Mouse (Mus musculus): Measurements from ENCODE around the gene Tmem44. TPM values are rescaled to one million over a fixed set of nuclear protein-coding genes. Genes with fewer than 3 reads are reported as not detected.
A peak's percentile ranks its signal among the peaks of the same experiment; 100 is the strongest.

The Tmem44 gene
- total and polyA plus RNA-seq, 2 experiments from 2014 or later = 66.6 to 107 TPM

- 76% methylated on average over 4 of the region's 4 CpGs for WGBS
- no peaks in the 10 kb centered on the region for H3K27me3 ChIP-seq (ENCODE audit: insufficient read depth, low read length)
- ATAC-seq = no peak
Observed at GRCm38 (mm10) chr16:30486498-30486897, 64.1 kb downstream of the Tmem44 start.

GRCm38 (mm10) chr16:30477791-30478190, 72.9 kb downstream of the Tmem44 start:
- TF ChIP-seq CTCF (IDR thresholded peaks at IDR 0.05; ENCODE audit: low read depth) = no peak
- no peak overlapping the region for H3K4me3 ChIP-seq (ENCODE audit: low read depth, low read length)
- H3K27me3 ChIP-seq (ENCODE audit: insufficient read depth, low read length) = no peaks in the 10 kb centered on the region
- no peak for ATAC-seq
- no peaks in the 10 kb centered on the region for H3K36me3 ChIP-seq (ENCODE audit: insufficient read depth)
- no peak overlapping the region for H3K4me2 ChIP-seq (ENCODE audit: low read depth)
- no peak overlapping the region for H3K9ac ChIP-seq
- H3K9me3 ChIP-seq (ENCODE audit: low read length) = no peaks in the 10 kb centered on the region
- 85% methylated on average over 5 of the region's 5 CpGs for WGBS
- H3K4me1 ChIP-seq (ENCODE audit: insufficient read depth) = 0 out of 2 replicates have a peak, but pooled peaks cover 3% of the 10 kb centered on the region
- H3K27ac ChIP-seq (ENCODE audit: low read depth, low read length) = no peak overlapping the region
- DNase-seq = no peak

More at GRCm38 (mm10) chr16:30486498-30486897, 64.1 kb downstream of the Tmem44 start:
- no peak for TF ChIP-seq CTCF (IDR thresholded peaks at IDR 0.05; ENCODE audit: low read depth)
- H3K9me3 ChIP-seq (ENCODE audit: low read length) = no peaks in the 10 kb centered on the region
- H3K4me2 ChIP-seq (ENCODE audit: low read depth) = no peak overlapping the region
- H3K36me3 ChIP-seq (ENCODE audit: insufficient read depth) = no peaks in the 10 kb centered on the region
- H3K4me1 ChIP-seq (ENCODE audit: insufficient read depth) = no peaks in the 10 kb centered on the region
- H3K4me3 ChIP-seq (ENCODE audit: low read depth, low read length) = no peak overlapping the region
- DNase-seq = no peak
- H3K9ac ChIP-seq = no peak overlapping the region
- no peak overlapping the region for H3K27ac ChIP-seq (ENCODE audit: low read depth, low read length)

DNA sequence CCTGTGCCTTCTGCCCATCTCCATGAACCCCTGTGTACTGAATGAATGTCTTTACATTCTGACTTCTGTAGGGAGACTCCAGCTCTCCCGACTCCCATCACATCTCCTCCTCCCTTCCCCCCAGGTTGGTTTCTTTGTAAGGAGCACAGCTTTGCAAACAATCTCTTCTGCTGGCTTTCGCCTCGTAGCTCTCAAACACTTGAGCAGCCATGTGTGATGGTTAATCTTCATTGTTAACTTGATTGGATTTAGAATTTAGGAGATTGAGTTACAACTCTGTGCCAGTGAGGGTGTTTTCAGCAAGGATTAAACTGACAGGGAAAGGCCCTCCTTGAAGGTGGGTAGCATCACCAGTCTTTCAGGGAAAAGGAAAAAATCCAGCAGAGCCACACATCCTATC, 73.6 kb downstream of the Tmem44 start:
- no peak overlapping the region for H3K27ac ChIP-seq (ENCODE audit: low read depth, low read length)
- no peak overlapping the region for H3K4me3 ChIP-seq (ENCODE audit: low read depth, low read length)

GRCm38 (mm10) chr16:30475633-30476461, 74.8 kb downstream of the Tmem44 start:
- WGBS = 36% methylated on average over 10 of the region's 10 CpGs
- DNase-seq (peak; percentile 61), ATAC-seq (peak; percentile 94)
- H3K9ac ChIP-seq = no peak overlapping the region
- 0 out of 2 replicates have a peak, but pooled peaks cover 3% of the 10 kb centered on the region for H3K4me1 ChIP-seq (ENCODE audit: insufficient read depth)
- no peak overlapping the region for H3K4me3 ChIP-seq (ENCODE audit: low read depth, low read length)
- H3K27ac ChIP-seq (ENCODE audit: low read depth, low read length) = peak overlapping the region; percentile 64
- peak; percentile 22; the same call in 1 of the 2 replicates for TF ChIP-seq CTCF (IDR thresholded peaks at IDR 0.05; ENCODE audit: low read depth)
- H3K4me2 ChIP-seq (ENCODE audit: low read depth) = no peak overlapping the region
- H3K9me3 ChIP-seq (ENCODE audit: low read length) = 0 out of 2 replicates have a peak, but pooled peaks cover 6% of the 10 kb centered on the region
- no peaks in the 10 kb centered on the region for H3K36me3 ChIP-seq (ENCODE audit: insufficient read depth)
- no peaks in the 10 kb centered on the region for H3K27me3 ChIP-seq (ENCODE audit: insufficient read depth, low read length)

More for the DNA sequence above, 73.6 kb downstream of the Tmem44 start:
- Histone ChIP-seq H3K36me3 (ENCODE audit: insufficient read depth) (no peaks in the 10 kb centered on the region), H3K4me1 (ENCODE audit: insufficient read depth) (0 out of 2 replicates have a peak, but pooled peaks cover 3% of the 10 kb centered on the region), H3K27me3 (ENCODE audit: insufficient read depth, low read length) (no peaks in the 10 kb centered on the region), H3K9me3 (ENCODE audit: low read length) (no peaks in the 10 kb centered on the region), H3K4me2 (ENCODE audit: low read depth) (no peak overlapping the region), H3K9ac (no peak overlapping the region)
- no peak for ATAC-seq
- WGBS = 14% methylated on average over 3 of the region's 3 CpGs
- no peak for DNase-seq
- no peak for TF ChIP-seq CTCF (IDR thresholded peaks at IDR 0.05; ENCODE audit: low read depth)

DNA sequence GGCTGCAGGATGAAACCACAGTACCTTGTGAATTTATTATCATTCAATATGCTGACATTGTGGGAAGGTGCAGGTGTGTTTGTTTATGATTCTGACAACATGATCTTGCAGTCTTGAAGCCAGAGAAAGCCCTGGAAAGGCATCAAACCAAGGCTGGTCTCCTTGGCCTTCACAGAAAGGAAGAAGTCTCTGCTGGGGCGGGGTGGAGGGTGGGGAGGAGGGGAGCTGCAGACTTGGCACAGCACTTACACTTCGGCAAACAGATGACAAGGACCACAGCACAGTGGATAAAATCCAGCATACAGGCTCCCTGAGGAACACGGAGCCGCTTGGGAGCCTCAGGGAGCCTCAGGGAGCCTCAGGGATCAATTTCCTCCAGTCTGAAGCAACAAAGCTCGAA, 78.2 kb downstream of the Tmem44 start:
- 46% methylated on average over 5 of the region's 5 CpGs for WGBS
- no peak for DNase-seq
- no peak overlapping the region for H3K9ac ChIP-seq
- 0 out of 2 replicates have a peak, but pooled peaks cover 6% of the 10 kb centered on the region for H3K9me3 ChIP-seq (ENCODE audit: low read length)
- H3K27ac ChIP-seq (ENCODE audit: low read depth, low read length) = no peak overlapping the region
- no peaks in the 10 kb centered on the region for H3K36me3 ChIP-seq (ENCODE audit: insufficient read depth)
- H3K4me1 ChIP-seq (ENCODE audit: insufficient read depth) = 0 out of 2 replicates have a peak, but pooled peaks cover 3% of the 10 kb centered on the region
- no peak for TF ChIP-seq CTCF (IDR thresholded peaks at IDR 0.05; ENCODE audit: low read depth)
- no peak overlapping the region for H3K4me3 ChIP-seq (ENCODE audit: low read depth, low read length)
- H3K27me3 ChIP-seq (ENCODE audit: insufficient read depth, low read length) = no peaks in the 10 kb centered on the region
- ATAC-seq = no peak
- no peak overlapping the region for H3K4me2 ChIP-seq (ENCODE audit: low read depth)

- TF ChIP-seq CTCF (IDR thresholded peaks at IDR 0.05; ENCODE audit: low read depth) = no peak
- Histone ChIP-seq H3K4me2 (ENCODE audit: low read depth) (no peak overlapping the region), H3K4me3 (ENCODE audit: low read depth, low read length) (no peak overlapping the region), H3K27ac (ENCODE audit: low read depth, low read length) (no peak overlapping the region), H3K9me3 (ENCODE audit: low read length) (0 out of 2 replicates have a peak, but pooled peaks cover 6% of the 10 kb centered on the region), H3K36me3 (ENCODE audit: insufficient read depth) (no peaks in the 10 kb centered on the region), H3K4me1 (ENCODE audit: insufficient read depth) (0 out of 2 replicates have a peak, but pooled peaks cover 3% of the 10 kb centered on the region), H3K9ac (no peak overlapping the region), H3K27me3 (ENCODE audit: insufficient read depth, low read length) (no peaks in the 10 kb centered on the region)
- no peak for ATAC-seq
- 85% methylated on average over 2 of the region's 2 CpGs for WGBS
- no peak for DNase-seq
Observed at GRCm38 (mm10) chr16:30471912-30472311, 78.7 kb downstream of the Tmem44 start.

DNA sequence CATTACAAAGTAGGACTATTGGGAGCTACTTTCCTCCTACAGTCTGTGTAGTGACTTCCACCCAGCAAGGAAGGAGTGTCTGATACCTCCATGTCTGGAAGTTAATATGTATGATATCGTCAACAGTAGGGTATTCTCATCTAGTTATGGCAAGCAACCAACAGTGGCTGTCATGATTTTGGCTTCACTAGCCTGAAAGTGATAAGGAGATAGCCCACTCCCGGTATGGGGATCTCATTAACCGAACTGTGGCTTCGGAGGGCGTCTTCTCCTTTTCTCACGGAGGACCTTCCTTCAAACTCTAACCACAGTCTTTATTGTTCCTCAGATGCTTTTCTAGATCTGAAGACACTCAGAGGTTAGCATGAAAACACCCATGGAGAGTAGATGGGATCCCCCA, 81.7 kb downstream of the Tmem44 start:
- no peak for TF ChIP-seq CTCF (IDR thresholded peaks at IDR 0.05; ENCODE audit: low read depth)
- Histone ChIP-seq H3K9me3 (ENCODE audit: low read length) (0 out of 2 replicates have a peak, but pooled peaks cover 6% of the 10 kb centered on the region), H3K4me2 (ENCODE audit: low read depth) (no peak overlapping the region), H3K4me3 (ENCODE audit: low read depth, low read length) (no peak overlapping the region), H3K36me3 (ENCODE audit: insufficient read depth) (no peaks in the 10 kb centered on the region), H3K4me1 (ENCODE audit: insufficient read depth) (no peaks in the 10 kb centered on the region), H3K9ac (no peak overlapping the region), H3K27ac (ENCODE audit: low read depth, low read length) (no peak overlapping the region), H3K27me3 (ENCODE audit: insufficient read depth, low read length) (no peaks in the 10 kb centered on the region)
- DNase-seq (no peak), ATAC-seq (no peak)
- 92% methylated on average over 6 of the region's 6 CpGs for WGBS
